Mouse (Mus musculus) thymus, adult 2 months (tissue): ENCODE results near the gene Cep104. TPM values are rescaled to one million over a fixed set of nuclear protein-coding genes. Genes with fewer than 3 reads are reported as not detected.

Source experiments
- DNase-seq: peaks from one replicate; pipeline ENCODE4 v3.0.0; 2021
- H3K27ac ChIP-seq: fragments of 200-500 bp; 2 replicates; pipeline ENCODE4 v1.5.1; 2012; ENCODE audit warnings: low read length, control low read depth; ENCODE audit not compliant: control insufficient read depth, insufficient read depth
- H3K27me3 ChIP-seq: fragments of 200-500 bp; 2 replicates; pipeline ENCODE4 v1.6.1; 2012; ENCODE audit warnings: mild to moderate bottlenecking, low read length, moderate library complexity, mixed read lengths; ENCODE audit not compliant: control insufficient read depth, insufficient read depth
- H3K36me3 ChIP-seq: fragments of 200-500 bp; 2 replicates; pipeline ENCODE4 v1.6.1; 2012; ENCODE audit warnings: mild to moderate bottlenecking, low read length, moderate library complexity; ENCODE audit not compliant: control insufficient read depth, insufficient read depth
- H3K4me1 ChIP-seq: fragments of 200-500 bp; replicated peaks from 2 replicates; pipeline ENCODE4 v1.6.1; 2012; ENCODE audit warnings: low read length; ENCODE audit not compliant: control insufficient read depth, insufficient read depth
- H3K4me3 ChIP-seq: fragments of 200-500 bp; 2 replicates; pipeline ENCODE4 v1.5.1; 2012; ENCODE audit warnings: mild to moderate bottlenecking, low read length, control low read depth, moderate library complexity; ENCODE audit not compliant: control insufficient read depth, insufficient read depth
- CTCF ChIP-seq: fragments of 200-500 bp; IDR thresholded peaks from 2 replicates; pipeline ENCODE4 v1.5.1; 2012; ENCODE audit warnings: mild to moderate bottlenecking, control low read depth, low read length, moderate library complexity, borderline replicate concordance; ENCODE audit not compliant: control insufficient read depth, poor library complexity, insufficient read depth; ENCODE audit errors: extremely low read depth
- POLR2A ChIP-seq: fragments of 200-500 bp; IDR thresholded peaks from 2 replicates; pipeline ENCODE4 v1.6.1; 2012; ENCODE audit warnings: mild to moderate bottlenecking, low read length, control low read depth, moderate library complexity; ENCODE audit not compliant: control insufficient read depth, poor library complexity, insufficient read depth; ENCODE audit errors: extremely low read depth
- WGBS: fragments of 180-500 bp; shearing (Covaris S2); methylation state at CpG from one replicate; pipeline ENCODE4 v1.1.7; 2018; 5-methylcytosine and 5-hydroxymethylcytosine counted together
- polyA plus RNA-seq: library from polyadenylated mRNA; depleted of rRNA; stranded (reverse); fragments of >200 nt; gene quantifications from 2 replicates; pipeline ENCODE4 v1.2.3, GENCODE M21; 2012

Gene Cep104
- polyA plus RNA-seq, 1 experiment: 24.5 TPM

DNA sequence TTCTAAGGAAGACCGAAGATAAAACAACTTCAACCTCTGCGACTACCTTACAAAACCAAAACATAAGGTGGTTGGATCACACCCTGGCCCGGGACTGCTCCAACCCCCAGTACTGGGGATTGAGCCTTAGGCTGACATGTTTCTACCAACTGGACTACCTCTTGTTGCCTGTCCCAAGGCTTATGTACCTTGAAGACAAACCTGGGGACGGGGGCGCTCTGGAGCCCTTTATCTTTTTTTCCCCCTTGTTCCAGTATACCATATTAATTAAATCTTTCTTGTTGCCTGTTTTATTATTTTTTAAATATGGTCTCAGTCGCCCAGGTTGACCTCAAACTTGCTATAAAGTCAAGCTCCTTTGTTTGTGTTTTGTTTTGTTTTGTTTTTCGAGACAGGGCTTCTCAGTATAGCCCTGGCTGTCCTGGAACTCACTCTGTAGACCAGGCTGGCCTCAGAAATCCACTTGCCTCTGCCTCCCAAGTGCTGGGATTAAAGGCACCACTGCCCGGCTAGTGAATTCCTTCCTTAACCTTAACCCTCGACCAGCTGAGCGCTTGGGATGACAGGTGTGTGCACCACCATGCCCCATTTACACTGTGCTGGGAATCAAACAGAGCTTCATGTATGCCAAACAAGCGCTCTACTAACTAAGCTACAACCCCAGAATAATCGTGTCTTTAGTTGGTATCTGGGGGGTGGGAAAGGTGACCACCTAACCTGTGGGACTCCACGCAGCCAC, 36.1 kb downstream of the Cep104 start:
- no peak for TF ChIP-seq POLR2A
- TF ChIP-seq CTCF: no peak

DNA sequence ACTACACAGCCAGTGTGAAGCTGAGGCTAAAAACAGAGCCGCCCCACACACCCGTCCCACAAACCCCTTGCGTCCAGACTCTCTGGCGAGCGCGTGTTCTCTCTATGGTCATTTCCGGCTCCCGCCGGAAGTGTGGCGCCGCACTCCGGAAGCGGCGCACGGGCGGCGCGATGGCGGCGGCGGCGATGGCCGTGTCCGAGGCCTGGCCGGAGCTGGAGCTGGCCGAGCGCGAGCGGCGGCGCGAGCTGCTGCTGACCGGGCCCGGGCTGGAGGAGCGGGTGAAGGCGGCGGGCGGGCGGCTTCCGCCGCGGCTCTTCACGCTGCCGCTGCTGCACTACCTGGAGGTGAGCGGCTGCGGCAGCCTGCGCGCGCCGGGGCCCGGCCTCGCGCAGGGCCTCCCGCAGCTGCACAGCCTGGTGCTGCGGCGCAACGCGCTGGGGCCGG, 36.7 kb downstream of the Cep104 start, which contains the start of gene Lrrc47:
TSS of gene Lrrc47 (plus strand) at position 86 of the 444 bp plus-strand sequence.
- TF ChIP-seq POLR2A (peak; percentile 76; the same call in 1 of the 2 replicates), CTCF (no peak)
- under 1% methylated on average over 59 of the region's 59 CpGs for WGBS
- peaks cover 23% of the 10 kb centered on the region for H3K4me1 ChIP-seq
- peaks cover 5% of the 10 kb centered on the region for H3K36me3 ChIP-seq
- DNase-seq: peak; percentile 79
- no peaks in the 10 kb centered on the region for H3K27me3 ChIP-seq
- H3K4me3 ChIP-seq: peak within 1 kb of the TSS; percentile 96
- H3K27ac ChIP-seq: no peak within 1 kb of the TSS

More for the DNA sequence above, 36.1 kb downstream of the Cep104 start:
- no peak for DNase-seq
- peaks cover 23% of the 10 kb centered on the region for H3K4me1 ChIP-seq
- no peak overlapping the region for H3K27ac ChIP-seq
- 39% methylated on average over 13 of the region's 13 CpGs for WGBS
- H3K27me3 ChIP-seq: no peaks in the 10 kb centered on the region
- peak overlapping the region; percentile 96 for H3K4me3 ChIP-seq
- peaks cover 4% of the 10 kb centered on the region for H3K36me3 ChIP-seq

DNA sequence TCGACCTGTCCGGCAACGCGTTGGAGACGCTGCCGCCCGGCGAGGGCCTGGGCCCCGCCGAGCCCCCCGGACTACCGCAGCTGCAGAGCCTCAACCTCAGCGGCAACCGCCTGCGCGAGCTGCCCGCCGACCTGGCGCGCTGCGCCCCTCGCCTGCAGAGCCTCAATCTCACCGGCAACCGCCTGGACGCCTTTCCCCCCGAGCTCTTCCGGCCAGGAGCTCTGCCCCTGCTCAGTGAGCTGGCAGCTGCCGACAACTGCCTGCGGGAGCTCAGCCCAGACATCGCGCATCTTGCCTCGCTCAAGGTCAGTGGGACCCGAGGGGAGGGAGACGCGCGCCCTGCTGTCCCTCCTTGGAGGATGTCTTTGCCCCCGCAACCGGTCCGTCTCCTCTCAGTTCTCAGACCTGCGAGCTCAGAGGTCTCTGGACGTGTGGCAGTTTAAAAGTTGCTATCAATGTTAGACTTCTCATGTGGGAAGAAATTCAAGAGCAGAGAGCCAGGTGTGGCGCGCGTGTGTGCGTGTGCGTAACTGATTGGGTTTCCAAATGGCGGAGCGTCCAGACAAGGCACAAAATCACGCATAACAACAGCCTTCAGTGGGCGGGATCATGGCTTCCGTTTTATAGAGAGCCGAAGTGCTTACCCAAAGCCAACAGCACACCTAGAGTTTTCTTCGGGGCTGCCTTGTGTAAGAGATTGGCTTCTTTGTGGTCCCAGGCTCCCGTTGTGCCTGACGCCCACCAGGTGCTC, 37.3 kb downstream of the Cep104 start:
- TF ChIP-seq CTCF (no peak), POLR2A (no peak)
- H3K36me3 ChIP-seq: peaks cover 9% of the 10 kb centered on the region
- H3K27me3 ChIP-seq: no peaks in the 10 kb centered on the region
- no peak overlapping the region for H3K27ac ChIP-seq
- H3K4me1 ChIP-seq: peaks cover 23% of the 10 kb centered on the region
- DNase-seq: no peak
- peak overlapping the region; percentile 96 for H3K4me3 ChIP-seq
- under 1% methylated on average over 55 of the region's 55 CpGs for WGBS

DNA sequence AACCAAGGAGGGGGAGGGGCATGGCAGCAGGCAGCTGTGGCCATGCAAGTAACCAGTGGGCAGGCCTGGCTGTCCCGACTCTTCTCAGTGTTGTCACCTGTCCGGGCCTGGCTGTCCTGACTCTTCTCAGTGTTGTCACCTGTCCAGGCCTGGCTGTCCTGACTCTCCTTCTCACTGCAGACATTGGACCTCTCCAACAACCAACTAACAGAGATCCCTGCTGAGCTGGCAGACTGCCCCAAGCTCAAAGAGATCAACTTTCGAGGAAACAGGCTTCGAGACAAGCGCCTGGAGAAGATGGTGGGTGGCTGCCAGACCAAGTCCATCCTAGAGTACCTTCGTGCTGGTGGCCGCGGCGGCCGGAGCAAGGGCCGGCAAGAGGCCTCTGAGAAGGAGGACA, 40.5 kb downstream of the Cep104 start:
- DNase-seq: no peak
- H3K4me1 ChIP-seq: peaks cover 23% of the 10 kb centered on the region

DNA sequence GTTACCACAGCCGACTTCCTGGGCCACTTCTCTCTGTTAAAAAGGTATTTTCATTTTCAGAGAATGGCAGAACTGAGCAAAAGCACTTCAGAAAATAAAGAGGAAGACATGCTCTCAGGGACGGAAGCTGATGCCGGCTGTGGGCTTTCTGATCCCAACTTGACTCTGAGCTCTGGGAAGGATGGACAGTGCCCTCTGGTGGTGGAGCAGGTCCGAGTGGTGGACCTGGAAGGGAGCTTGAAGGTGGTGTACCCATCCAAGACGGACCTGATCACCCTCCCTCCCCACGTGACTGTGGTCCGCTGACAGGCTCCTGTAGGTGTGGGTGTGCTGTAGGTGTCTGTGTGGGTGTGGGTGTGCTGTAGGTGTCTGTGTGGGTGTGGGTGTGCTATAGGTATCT, 44.6 kb downstream of the Cep104 start:
- H3K36me3 ChIP-seq: peaks cover 41% of the 10 kb centered on the region
- 55% methylated on average over 7 of the region's 7 CpGs for WGBS
- TF ChIP-seq POLR2A (no peak), CTCF (peak; percentile 68; the same call in 1 of the 2 replicates)
- H3K4me3 ChIP-seq: no peak overlapping the region
- H3K27me3 ChIP-seq: no peaks in the 10 kb centered on the region
- H3K4me1 ChIP-seq: no peaks in the 10 kb centered on the region
- peak; percentile 59 for DNase-seq
- no peak overlapping the region for H3K27ac ChIP-seq

More for the DNA sequence above, 40.5 kb downstream of the Cep104 start:
- WGBS: 97% methylated on average over 11 of the region's 11 CpGs
- H3K27ac ChIP-seq: no peak overlapping the region
- TF ChIP-seq CTCF (no peak), POLR2A (no peak)
- H3K4me3 ChIP-seq: no peak overlapping the region
- no peaks in the 10 kb centered on the region for H3K27me3 ChIP-seq
- H3K36me3 ChIP-seq: peaks cover 36% of the 10 kb centered on the region

DNA sequence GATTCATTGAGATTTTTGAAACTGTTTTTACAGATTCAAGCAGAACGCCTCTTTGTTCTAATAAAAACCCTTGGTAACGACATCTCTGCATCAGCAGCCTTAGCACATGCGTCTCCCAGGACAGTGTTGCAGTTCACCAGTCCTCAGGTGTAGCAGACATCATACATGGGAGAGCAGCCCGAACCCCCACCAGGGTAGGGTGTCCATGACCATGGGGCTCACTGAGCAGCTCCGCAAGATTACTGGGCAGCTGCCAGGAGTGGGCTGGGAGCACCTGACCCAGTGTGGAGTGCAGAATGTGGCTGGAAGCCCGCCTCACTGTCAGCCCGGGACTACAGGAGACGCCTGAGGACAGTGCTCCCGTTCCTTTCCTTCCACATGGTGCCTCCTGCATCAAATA, 46.4 kb downstream of the Cep104 start:
- 97% methylated on average over 9 of the region's 9 CpGs for WGBS
- H3K36me3 ChIP-seq: peaks cover 37% of the 10 kb centered on the region
- TF ChIP-seq CTCF (no peak), POLR2A (no peak)
- H3K4me1 ChIP-seq: 0 out of 2 replicates have a peak, but pooled peaks cover 5% of the 10 kb centered on the region
- no peak for DNase-seq
- no peak overlapping the region for H3K4me3 ChIP-seq
- no peak overlapping the region for H3K27ac ChIP-seq
- no peaks in the 10 kb centered on the region for H3K27me3 ChIP-seq
